26 mouse cellular contexts compared by ENCODE assay signal in genomic region chr9:48806591-48806990, GRCm38 (mm10). TPM values are rescaled to one million over a fixed set of nuclear protein-coding genes. Genes with fewer than 3 reads are reported as not detected.
DNase-seq lines count a peak whose midpoint lies in the region; ATAC-seq and TF ChIP-seq lines count a peak whose summit lies in the region.
"Had no signal": no experiment of that assay in that cellular context is flagged by ENCODE, and none has a peak within 500 bp of the region (broad histone marks: within the 10 kb centered on the region; RNA-seq: fewer than 3 reads in every experiment).

No protein-coding gene starts in this region.

- no peaks in the 10 kb centered on the region for H3K27me3 ChIP-seq in limb, embryonic 10.5 days (ENCODE audit: low read depth, poor library complexity, severe bottlenecking)
- H3K27me3 ChIP-seq: forebrain, embryonic 13.5 days; lung, embryonic 15.5 days; midbrain, embryonic 12.5 days; neural tube, embryonic 15.5 days had no signal

- H3K4me3 ChIP-seq in left cerebral cortex, adult 2 months, result no peak overlapping the region
- no peak overlapping the region for H3K4me3 ChIP-seq in limb, embryonic 10.5 days
- H3K4me3 ChIP-seq: embryonic facial prominence, embryonic 13.5 days; erythroblast, embryonic 14.5 days; forebrain, embryonic 13.5 days; limb, embryonic 15.5 days; lung, embryonic 15.5 days; midbrain, embryonic 12.5 days; neural tube, embryonic 15.5 days; stomach, embryonic 15.5 days had no signal

- 66% methylated on average over 6 of the region's 6 CpGs for WGBS in limb, embryonic 10.5 days

- H3K9me3 ChIP-seq in limb, embryonic 10.5 days (replicated peaks), result no peaks in the 10 kb centered on the region
- H3K9me3 ChIP-seq: embryonic facial prominence, embryonic 13.5 days; forebrain, embryonic 13.5 days; limb, embryonic 15.5 days; lung, embryonic 15.5 days; midbrain, embryonic 12.5 days; neural tube, embryonic 15.5 days; stomach, embryonic 15.5 days had no signal

- peaks cover 14% of the 10 kb centered on the region; the same call in 1 of the 2 replicates for H3K36me3 ChIP-seq in limb, embryonic 10.5 days
- H3K36me3 ChIP-seq: embryonic facial prominence, embryonic 13.5 days; limb, embryonic 15.5 days; lung, embryonic 15.5 days; midbrain, embryonic 12.5 days; neural tube, embryonic 15.5 days; stomach, embryonic 15.5 days had no signal

- peak; percentile 25; the same call in 1 of the 2 replicates for ATAC-seq in megakaryocyte-erythroid progenitor cell, adult 5-6 weeks (replicated peaks; ENCODE audit: low FRiP score, low TSS enrichment, poor library complexity, severe bottlenecking)
- ATAC-seq: forebrain, embryonic 13.5 days; inflammation-experienced regulatory T-cells, adult 6 months had no signal

- intact Hi-C loops in left cerebral cortex, adult 2 months (cut with DNase I), result no loop called here
- intact Hi-C loops in left cerebral cortex, postnatal 14 days (cut with DNase I), result no loop called here

- peaks cover 31% of the 10 kb centered on the region for H3K4me1 ChIP-seq in limb, embryonic 10.5 days
- H3K4me1 ChIP-seq: forebrain, embryonic 13.5 days; limb, embryonic 15.5 days; neural tube, embryonic 15.5 days had no signal

- TF ChIP-seq CTCF in left cerebral cortex, adult 2 months (IDR thresholded peaks at IDR 0.05), result no peak

- peak; percentile 18 for DNase-seq in embryo, embryonic 11 days
- no peak for DNase-seq in embryo, embryonic 10 days (ENCODE audit: low spot score)
- DNase-seq in left cerebral cortex, adult 2 months (ENCODE audit: extremely low spot score in 1 of 2, low spot score in 2 of 2), result no peak
- no peak for DNase-seq in left cerebral cortex, postnatal 14 days (ENCODE audit: low spot score in 2 of 2)
- DNase-seq in limb, embryonic 10.5 days (ENCODE audit: low spot score), result no peak
- no peak for DNase-seq in cerebellum, postnatal 4 days (ENCODE audit: low spot score in 2 of 2)
- DNase-seq: adrenal gland, postnatal 25 days; cerebellum, adult 9-11 months; gastrocnemius, postnatal 25 days; heart, adult 18-20 months; heart, postnatal 4 days; kidney, adult 9 months; kidney, postnatal 14 days; lung, postnatal 4 days; thymus, postnatal 25 days had no signal

- peak overlapping the region; percentile 83 for H3K27ac ChIP-seq in left cerebral cortex, adult 2 months
- H3K27ac ChIP-seq in limb, embryonic 10.5 days, result 0 out of 2 replicates have a peak overlapping the region, but pooled peaks have one; percentile 10
- H3K27ac ChIP-seq: embryonic facial prominence, embryonic 13.5 days; forebrain, embryonic 13.5 days; hindbrain, embryonic 14.5 days; limb, embryonic 15.5 days; lung, embryonic 15.5 days; midbrain, embryonic 12.5 days; neural tube, embryonic 15.5 days; stomach, embryonic 15.5 days had no signal

RNA-seq across cellular contexts. Expression of gene Zbtb16, which starts 29.4 kb away (rescaled TPM):
- 100 to 1,000 TPM in 1 of 2 experiments, 10 to 100 TPM in 1; 92.9 to 111 TPM for total RNA-seq in left cerebral cortex, adult 2 months (2021)
- 10 to 100 TPM; 56.2 to 65.7 TPM for total RNA-seq in left cerebral cortex, postnatal 14 days (2021)
- 19.7 and 29.3 TPM in 2 replicates for polyA plus RNA-seq in limb, embryonic 10.5 days (2016; fragmentation: Nextera tagmentation; extraction: Ambion mirVana)
- total RNA-seq in megakaryocyte-erythroid progenitor cell, adult 5-6 weeks (2014; fragmentation: Nextera tagmentation), result 3.4 and 4.0 TPM in 2 replicates
- total RNA-seq in megakaryocyte-erythroid progenitor cell, adult 5-6 weeks (2017), result 2.3 and 6.4 TPM in 2 replicates
- polyA plus RNA-seq: inflammation-experienced regulatory T-cells, adult 6 months had no signal

Comparison
In these comparisons a context has a peak if more than half of its experiments do, and no peak if none do; other contexts are left out.
1. RNA of gene Zbtb16, which starts 29.4 kb away (total RNA-seq): 92.9 to 111 TPM in left cerebral cortex, adult 2 months and 56.2 to 65.7 TPM in left cerebral cortex, postnatal 14 days; 2.3 to 6.4 TPM in megakaryocyte-erythroid progenitor cell, adult 5-6 weeks; every median in the first group is over 4 times any median in the second.